Mouse (Mus musculus) thymus, postnatal 10 days (tissue): ENCODE data around the gene Prss22.

ENCODE experiments used
- DNase-seq, 2 experiments: peaks; one replicate each; pipeline ENCODE4 v3.0.0; 2021; ENCODE audit warnings: low spot score in 2 of 2

Prss22 gene

GRCm38 (mm10) chr17:23997901-23998300, at the start of gene Prss22:
Gene Prss22 (minus strand): TSS chr17:23998100.
- no peak for DNase-seq

GRCm38 (mm10) chr17:24046026-24046425, 48.1 kb upstream of the Prss22 start:
- no peak for DNase-seq

GRCm38 (mm10) chr17:24045608-24046007, 47.7 kb upstream of the Prss22 start:
- no peak for DNase-seq

- no peak for DNase-seq
Observed at GRCm38 (mm10) chr17:24044482-24044881, 46.6 kb upstream of the Prss22 start.

GRCm38 (mm10) chr17:24037844-24038243, 39.9 kb upstream of the Prss22 start, which contains the start of gene Prss27:
Gene Prss27 (plus strand): TSS chr17:24038144.
- no peak for DNase-seq

- DNase-seq: no peak
Observed at GRCm38 (mm10) chr17:24037360-24037759, 39.5 kb upstream of the Prss22 start.

GRCm38 (mm10) chr17:24036954-24037353, 39.1 kb upstream of the Prss22 start:
- no peak for DNase-seq

GRCm38 (mm10) chr17:24035087-24035486, 37.2 kb upstream of the Prss22 start:
- DNase-seq: no peak

- no peak for DNase-seq
Observed at GRCm38 (mm10) chr17:24030551-24030950, 32.7 kb upstream of the Prss22 start.

- DNase-seq: no peak
Observed at GRCm38 (mm10) chr17:24029477-24029876, 31.6 kb upstream of the Prss22 start.

- DNase-seq: no peak
Observed at GRCm38 (mm10) chr17:24021375-24022199, 23.7 kb upstream of the Prss22 start.

GRCm38 (mm10) chr17:24020696-24021095, 22.8 kb upstream of the Prss22 start:
- no peak for DNase-seq

- DNase-seq: peak in 1 of 2 experiments; percentile 28
Observed at GRCm38 (mm10) chr17:24015727-24016126, 17.8 kb upstream of the Prss22 start.

- no peak for DNase-seq
Observed at GRCm38 (mm10) chr17:24014433-24014965, 16.6 kb upstream of the Prss22 start.

- no peak for DNase-seq
Observed at GRCm38 (mm10) chr17:24012921-24013320, 15.0 kb upstream of the Prss22 start.

- no peak for DNase-seq
Observed at GRCm38 (mm10) chr17:24009617-24010016, 11.7 kb upstream of the Prss22 start.

GRCm38 (mm10) chr17:24008105-24008504, 10.2 kb upstream of the Prss22 start:
- DNase-seq: no peak

GRCm38 (mm10) chr17:24007391-24007790, 9.5 kb upstream of the Prss22 start:
- no peak for DNase-seq

GRCm38 (mm10) chr17:24006930-24007329, 9.0 kb upstream of the Prss22 start:
- DNase-seq: no peak

GRCm38 (mm10) chr17:24005049-24005448, 7.1 kb upstream of the Prss22 start:
- DNase-seq: no peak

- no peak for DNase-seq
Observed at GRCm38 (mm10) chr17:24004071-24004665, 6.3 kb upstream of the Prss22 start.

- no peak for DNase-seq
Observed at GRCm38 (mm10) chr17:24000404-24000803, 2.5 kb upstream of the Prss22 start.

GRCm38 (mm10) chr17:23998383-23998782, 483 bp upstream of the Prss22 start:
- no peak for DNase-seq
